Mouse (Mus musculus) E14TG2a.4 (cell line): ENCODE data around the gene Ptpn22.

ENCODE experiments used
- NANOG ChIP-seq: IDR thresholded peaks from 2 replicates; pipeline ENCODE4 v1.6.1; 2014; ENCODE audit warnings: borderline replicate concordance, low read length, mixed read lengths
- POU5F1 ChIP-seq: IDR thresholded peaks from 2 replicates; pipeline ENCODE4 v1.6.1; 2014; ENCODE audit warnings: low read length, borderline replicate concordance

DNA sequence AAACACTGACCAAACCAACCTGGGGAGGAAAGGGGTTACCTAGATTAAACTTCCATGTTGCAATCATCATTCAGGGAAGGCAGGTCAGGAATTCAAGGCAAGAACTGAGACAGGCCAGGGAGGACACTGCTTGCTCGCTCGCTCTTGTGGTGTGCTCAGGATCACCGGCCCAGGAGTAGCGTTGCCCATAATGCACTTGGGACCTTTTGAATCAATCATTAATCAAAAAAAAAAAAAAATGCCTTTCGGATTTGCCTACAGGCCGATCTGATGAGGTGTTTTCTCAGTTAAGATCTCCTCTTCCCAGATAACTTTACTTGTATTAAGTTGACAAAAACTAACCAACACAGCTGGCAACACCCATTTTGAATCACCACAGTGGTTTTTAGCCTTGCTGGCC, 4.6 kb downstream of the Ptpn22 start:
- TF ChIP-seq POU5F1 (no peak), NANOG (no peak)
